Mouse (Mus musculus): ENCODE measurements around the gene Asic4.
A peak's percentile ranks its signal among the peaks of the same experiment; 100 is the strongest.

Gene Asic4

DNA sequence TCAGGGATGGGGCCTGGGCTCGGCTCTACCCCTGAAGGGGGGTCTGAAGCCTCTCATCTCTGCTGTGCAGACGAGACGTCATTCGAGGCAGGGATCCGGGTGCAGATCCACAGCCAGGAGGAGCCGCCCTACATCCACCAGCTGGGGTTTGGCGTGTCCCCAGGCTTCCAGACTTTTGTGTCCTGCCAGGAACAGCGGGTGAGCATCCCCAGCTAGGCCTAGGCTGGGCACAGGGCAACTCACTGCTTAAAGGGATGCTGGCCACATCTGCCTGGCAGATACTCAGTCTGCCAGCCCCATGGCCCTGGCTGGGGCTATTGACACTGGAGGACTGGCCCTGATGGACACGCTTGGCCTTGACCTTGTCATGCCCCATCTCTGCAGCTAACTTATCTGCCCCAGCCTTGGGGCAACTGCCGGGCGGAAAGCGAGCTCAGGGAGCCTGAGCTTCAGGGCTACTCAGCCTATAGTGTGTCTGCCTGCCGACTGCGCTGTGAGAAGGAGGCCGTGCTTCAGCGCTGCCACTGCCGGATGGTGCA lies 19.1 kb downstream of the Asic4 start:
- DNase-seq = no peak

DNA sequence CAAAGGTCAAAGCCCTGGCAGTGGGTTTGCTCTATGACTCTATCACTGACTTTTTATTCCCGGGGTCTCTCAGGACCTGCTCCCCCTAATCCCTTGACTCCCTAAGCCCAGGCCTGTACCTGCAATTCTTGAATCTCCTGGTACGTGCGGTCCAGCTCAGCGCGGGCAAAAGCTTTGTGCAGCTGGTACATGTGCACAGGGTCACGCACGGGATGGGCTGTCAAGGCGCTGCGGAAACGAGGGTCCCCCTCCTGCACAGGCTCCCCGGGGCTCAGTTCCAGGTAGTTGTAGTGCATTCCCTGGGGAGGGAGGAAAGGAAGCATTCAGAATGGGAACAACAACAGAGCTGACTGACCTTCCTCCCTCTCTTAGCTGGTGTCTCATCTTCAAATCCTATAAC lies 26.2 kb downstream of the Asic4 start:
- no peak for DNase-seq

DNA sequence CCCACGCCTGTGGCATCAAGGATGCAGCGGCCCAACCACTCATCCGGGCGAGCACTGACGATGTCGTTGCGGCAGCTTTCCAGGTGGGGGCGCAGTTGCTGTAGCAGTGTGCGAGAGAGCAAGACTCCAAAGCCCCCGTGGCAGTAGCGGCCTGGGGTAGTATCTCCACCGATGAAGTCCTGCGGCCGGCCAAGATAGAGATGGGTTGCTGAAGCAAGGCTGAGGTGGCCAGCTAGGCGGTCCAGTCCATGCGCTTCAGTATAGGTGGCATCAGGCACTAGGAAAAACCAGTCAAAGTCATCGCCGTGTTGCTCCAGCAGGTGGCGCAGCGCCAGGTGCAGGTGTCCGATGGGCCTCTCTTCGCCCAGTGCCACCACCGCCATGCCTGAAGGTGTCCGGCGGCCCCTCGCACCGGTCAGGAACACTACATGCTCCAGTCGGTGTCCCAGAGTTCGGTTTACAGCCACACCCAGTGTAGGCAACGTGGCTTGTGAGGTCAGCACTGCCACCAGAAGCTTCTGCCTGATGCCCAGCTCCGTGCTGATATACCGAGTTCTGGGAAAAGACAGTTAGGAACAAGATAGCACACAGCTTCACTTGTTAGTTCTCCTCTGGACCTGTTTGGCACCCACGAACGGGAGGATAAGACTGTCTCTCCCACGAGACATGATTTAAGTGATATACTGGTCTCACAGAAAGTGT lies 27.2 kb downstream of the Asic4 start:
- peak; percentile 94 for DNase-seq

DNA sequence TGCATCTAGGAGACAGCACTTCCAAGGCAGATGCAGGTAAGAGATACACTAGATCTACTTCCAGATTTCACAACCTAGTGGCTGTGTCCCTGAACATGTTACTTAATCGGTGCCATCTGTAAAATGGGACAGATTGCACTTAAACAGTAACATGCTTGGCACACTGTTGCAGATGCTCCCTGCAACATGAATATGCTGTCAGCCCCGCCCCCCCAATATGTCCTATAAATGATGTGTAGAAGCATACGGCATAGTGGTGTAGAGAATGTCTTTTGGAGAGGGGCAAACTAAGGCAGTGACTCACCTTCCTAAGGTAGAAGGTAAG lies 27.7 kb downstream of the Asic4 start:
- DNase-seq = no peak

DNA sequence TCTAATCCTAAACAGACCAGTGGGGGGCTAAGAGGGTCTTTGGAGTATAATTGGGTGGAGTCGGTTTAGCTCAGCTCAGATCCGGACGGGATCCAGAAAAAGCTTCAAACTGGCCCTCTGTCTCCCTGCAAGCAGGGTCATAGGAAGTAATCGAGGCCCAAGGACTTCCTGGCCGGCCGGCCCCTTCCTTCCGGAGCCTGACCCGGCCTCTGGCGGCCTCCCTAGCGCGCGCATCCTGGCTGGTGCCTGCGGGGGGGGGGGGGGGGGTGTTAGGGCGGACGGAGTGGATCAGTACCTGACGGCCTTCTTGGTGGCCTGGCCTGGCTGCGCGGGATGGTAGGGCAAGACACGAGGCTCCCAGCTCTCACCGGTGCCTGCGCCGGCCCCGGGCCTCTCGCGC lies 28.3 kb downstream of the Asic4 start:
- DNase-seq = no peak

DNA sequence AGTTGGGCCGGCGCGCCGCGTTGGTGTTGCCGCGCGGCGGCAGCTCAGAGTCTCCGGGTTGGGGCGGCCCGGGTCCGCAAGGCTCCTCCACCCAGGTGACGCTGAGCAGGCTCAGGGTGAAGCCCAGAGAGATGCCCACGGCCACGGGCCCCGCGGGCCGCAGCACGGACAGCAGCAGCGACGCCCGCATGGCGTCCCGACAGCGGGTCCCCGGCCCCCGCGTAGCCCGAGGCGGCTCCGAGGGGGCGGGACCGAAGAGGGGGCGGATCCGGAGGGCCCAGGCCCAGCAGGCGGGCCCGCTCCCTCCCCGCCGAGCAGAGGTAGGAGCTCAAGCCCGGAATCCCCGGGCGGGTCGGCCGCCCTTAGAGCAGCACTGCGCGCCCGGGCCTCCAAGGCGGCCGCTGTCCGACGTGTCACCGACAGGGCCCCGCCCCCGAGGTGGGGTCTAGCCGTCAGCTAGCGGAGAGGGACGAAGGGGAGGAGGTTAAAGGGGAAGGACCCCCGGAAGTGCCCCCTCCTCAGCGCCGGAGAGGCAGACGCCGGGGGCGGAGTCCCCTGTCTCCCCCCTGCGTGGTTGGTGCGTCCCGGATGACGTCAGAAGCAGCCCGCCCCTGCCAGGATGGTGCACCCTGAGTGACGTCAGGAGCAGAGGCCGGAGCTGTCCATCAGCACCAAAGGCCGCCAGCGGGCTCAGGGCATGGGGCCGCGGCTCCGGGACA lies 28.8 kb downstream of the Asic4 start, which contains the start of the genes Chpf and Tmem198:
Chpf (minus strand) TSS at position 392 of the 719 bp plus-strand sequence.
Tmem198 (plus strand) TSS at position 617 of the 719 bp plus-strand sequence.
- DNase-seq = peak; percentile 99

DNA sequence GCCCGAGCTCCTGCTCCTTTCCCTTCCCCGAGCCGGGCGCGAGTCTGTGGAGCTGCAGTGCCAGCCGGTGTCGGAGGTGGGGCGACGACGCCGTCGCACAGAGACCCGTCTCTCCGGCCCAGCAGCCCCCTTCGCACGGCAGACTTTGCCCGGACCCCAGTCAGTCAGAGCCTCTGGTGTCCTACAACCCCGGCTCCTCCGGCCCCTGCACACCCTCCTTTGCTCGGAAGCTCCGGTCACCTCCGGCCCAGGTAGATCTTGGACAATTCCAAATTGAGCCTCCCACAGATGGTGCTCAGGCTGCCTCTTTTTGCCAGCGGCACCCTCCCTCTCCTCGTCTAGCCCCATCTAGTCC lies 29.4 kb downstream of the Asic4 start:
- DNase-seq = no peak

DNA sequence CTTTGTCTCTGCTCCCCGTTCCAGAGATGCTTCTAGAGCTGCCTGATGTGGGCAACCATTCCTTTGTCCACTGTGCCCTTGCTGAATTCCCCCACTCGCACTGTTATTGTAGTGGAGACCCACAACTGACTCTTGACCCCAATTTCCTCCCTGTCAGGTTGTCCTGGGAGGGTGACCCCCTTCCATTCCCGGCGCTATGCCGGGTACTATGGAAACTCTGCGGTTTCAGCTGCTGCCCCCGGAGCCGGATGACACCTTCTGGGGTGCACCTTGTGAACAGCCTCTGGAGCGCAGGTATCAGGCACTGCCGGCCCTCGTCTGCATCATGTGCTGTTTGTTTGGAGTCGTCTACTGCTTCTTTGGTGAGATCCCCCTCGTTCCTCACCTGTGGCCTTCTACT lies 29.8 kb downstream of the Asic4 start:
- DNase-seq = no peak

DNA sequence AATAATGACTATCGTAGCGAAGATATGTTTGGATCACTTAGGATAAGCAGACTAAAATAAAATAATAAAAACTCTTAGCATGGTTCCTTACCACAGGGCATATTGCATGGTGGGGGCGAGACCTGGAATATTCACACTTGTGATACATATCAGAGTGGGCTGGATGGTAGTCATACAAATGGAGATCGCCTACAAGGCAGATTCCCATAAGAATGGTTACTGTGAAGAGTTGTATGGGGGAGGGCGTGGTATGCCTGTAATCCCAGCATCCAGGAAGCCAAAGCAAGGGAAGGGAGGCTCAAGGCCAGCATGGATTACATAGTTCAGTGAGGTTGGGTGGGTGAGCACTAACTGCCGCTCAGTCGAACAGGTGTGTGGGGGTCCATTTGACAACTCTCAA lies 30.5 kb downstream of the Asic4 start:
- no peak for DNase-seq

DNA sequence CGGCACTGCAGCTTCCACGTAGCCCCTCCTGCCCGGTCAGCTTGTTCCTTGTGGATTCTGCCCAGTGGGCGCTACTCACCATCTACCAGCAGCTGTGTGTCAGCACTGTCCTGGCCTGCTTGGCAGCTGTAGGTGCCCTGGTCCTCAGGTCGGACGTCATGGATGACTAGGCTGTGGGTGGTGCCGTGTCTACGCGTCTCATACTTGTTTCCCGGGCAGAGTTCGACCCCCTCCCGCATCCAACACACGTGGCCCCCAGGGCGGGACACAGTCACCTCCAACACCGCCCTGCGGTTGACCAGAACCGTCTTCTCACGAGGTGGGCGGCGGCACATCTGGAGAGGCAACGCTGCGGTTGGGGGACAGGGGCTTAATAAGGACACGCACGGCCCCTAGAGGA lies 36.3 kb downstream of the Asic4 start:
- peak; percentile 59 for DNase-seq

DNA sequence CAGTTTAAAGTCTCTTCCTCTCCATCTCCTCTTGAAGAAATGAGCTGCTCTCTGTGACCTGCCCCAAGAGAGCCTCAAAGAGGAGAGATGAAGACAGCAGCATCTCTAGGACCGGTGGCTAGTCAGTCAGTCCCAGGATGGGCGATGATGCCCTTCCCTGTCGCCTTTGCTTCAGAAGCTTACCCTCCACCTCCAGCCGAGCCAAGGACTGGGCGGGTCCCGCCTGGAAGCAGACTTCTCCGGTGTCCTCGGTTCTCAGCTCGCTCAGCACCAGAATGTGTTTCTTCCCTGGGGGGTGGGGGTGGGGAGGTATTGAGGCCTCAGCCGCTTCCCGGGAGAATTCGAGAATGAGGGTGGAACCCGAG lies 36.8 kb downstream of the Asic4 start:
- DNase-seq = peak; percentile 62

DNA sequence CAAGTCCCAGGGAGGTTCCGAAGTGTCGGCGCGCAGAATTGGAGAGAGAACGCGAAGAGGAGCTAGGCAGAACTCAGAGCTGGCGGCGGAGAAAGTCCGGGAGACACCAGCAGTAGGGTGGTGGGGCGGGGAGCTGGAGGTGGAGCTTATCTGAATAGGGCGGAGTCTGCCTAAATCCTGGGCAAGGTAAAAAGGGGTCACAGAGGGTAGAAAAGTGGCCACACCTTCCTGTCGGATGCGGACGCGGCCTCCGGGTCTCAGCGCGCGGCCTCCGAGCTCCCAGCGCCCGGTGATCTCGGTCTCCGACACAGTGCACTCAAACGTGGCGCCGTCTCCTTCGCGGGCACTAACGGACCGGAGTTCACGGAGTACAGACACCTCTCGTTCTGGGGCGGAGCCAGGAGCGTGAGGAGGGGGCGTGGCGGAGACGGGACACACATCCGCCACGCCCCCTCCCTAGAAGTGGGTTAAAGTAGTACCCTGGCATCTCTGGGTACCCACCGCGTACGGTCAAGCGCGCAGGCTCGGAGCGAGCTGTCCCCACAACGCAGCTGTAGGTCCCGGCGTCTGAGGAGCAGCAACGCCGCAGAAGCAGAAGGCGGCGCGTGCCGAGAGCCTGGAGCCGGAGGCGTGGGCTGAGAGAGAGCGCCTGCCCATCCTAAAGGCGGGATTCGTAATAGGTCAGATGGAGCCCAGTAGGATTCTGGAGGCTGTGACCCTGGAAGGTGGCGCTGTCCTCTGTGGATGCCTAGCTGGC lies 37.3 kb downstream of the Asic4 start:
- DNase-seq = peak; percentile 90

DNA sequence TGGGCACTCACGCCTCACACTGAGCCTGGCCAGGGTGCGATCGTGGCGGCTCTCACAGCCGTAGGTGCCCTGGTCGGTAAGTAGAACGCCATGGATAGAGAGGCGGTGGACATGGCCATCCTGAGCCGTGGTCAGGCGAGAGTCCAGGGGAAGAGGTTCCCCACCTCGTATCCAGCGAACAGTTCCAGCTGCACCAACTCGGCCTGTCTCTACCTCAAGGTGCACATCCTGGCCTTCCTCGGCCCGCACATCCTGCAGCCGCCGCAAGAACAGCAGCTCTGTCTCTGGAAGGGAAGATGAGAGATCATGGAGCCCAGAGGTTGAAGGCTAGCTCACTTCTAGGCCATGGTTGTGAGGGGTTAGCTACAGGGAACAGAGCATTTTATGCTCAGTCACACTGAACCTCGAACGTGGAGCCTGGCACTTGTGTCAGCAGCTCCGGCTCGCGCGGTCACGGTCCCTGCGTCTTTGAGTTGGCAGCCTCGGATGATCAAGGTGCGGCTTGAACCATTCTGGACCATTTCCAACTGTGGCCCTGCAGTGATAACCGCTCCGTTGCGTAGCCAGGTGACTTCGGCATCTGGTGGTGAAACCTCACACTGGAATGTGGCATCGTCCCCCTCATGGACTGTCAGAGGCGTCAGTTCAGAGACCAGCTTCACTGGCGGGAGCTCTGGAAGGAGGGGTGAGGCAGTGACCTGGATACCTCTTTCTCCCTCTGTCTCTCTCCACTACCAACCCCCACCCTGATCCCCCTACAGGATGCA lies 40.7 kb downstream of the Asic4 start:
- no peak for DNase-seq

DNA sequence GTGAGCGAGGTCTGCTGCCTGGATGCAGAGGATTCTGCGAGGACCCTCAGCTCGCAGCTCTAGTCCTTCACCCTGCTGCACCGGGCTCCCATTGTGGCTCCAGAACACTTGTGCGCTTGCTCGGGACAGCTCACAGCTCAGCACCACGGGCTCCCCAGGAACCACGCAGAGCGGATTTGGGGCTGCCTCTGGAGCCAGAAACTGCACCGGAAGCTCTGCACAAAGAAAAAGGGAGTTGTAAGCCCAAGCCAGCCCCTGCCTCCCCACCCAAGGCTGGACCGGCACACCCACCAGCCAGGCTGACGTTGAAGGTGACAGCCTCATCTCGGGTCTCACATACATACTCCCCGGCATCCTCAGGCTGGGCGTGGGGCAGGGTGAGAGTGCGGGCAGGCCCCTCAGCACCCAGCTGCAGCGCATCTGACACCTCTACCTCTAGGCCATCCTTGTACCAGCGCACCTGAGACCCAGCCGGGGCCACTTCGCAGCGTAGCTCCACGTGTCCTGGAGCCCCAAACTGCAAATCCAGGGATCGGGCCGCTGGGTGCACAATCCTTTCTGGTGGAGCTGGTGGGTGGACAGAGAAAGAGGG lies 42.4 kb downstream of the Asic4 start:
- peak; percentile 5 for DNase-seq

DNA sequence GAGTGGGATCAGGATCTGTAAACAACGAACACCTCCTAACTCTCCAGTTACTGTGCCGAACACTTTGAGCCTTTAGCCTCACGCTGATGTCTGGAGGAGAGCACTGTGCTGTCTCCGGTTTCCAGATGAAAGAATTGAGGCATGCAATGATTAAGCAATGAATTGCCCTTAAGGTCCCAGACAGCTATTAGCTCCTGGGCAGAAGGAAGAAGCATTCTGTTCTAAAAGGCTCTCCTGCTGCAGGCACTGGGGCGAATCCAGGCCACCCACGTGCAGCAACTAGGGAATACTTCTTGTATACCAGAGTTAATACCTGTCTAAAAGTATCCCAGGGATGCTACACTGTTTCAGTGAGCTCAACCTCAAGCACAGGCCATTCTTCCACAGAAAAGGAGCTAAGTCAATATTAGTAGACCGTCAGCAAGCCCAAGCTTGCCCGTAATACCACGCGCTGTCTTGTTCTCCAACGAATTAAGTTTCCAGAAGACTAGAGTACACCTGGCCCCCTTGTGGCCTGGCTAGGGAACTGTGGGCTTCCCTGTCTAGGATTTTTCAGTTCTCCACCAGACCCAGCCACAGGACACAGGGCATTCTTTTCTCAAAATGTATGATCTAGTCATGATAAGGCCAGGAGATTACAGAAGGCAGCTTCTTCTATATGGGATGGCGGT lies 44.8 kb downstream of the Asic4 start:
- DNase-seq = peak; percentile 64

DNA sequence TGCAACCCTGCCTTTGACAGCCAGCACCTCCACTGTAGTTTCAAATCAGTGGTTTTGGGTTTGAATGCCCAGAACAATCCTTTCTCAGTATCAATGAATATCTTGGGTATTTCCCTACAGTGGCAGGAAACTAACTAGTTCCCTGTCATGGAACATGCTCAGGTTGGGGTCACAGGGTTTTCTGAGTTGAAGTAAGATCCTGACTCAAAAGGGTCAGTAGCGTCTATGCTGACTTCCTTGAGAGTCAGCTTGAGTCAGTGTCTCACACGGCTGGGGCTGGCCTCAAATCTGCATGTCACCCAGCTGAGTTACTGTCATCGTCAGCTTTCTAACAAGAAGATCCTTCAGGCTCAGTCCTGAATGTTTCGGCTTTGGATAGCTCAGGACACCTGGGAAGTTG lies 48.7 kb downstream of the Asic4 start:
- no peak for DNase-seq

DNA sequence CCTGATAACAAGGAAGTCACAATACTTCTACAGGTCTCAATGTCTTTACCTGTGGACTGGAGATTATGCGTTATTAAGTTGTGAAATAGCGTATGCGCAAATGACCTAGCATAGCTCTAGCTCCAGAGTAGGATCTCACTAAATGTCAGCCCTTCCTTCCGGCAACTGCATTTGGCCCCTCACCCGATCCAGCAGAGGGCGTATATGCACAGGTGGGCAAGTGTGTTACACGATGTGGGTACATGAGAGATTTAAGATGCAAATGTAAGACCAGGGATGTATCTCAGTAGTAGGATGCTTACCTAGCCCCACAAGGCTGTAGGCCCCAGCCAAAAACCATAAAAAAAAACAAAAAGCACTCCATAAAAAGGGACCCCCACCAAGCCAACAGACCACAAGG lies 49.2 kb downstream of the Asic4 start:
- peak; percentile 4 for DNase-seq

DNA sequence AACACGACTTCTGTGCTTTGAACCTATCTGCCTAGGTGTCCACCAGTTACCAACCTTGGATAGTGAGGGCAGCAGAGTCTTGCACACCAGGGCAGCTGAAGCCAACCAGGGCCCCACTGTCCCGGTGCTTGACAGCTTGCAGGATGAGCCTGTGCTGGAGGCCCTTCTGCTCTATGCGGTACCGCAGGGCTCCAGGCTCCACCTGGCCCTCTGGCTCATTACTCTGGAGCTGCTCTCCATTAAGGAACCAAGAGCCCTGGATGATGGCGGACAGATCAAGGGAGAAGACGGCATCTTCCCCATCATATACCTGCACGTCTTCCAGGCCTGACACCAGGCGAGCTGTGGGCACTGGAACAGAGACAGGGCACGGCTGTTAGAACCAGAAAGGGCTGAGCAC lies 51.7 kb downstream of the Asic4 start:
- DNase-seq = peak; percentile 5

DNA sequence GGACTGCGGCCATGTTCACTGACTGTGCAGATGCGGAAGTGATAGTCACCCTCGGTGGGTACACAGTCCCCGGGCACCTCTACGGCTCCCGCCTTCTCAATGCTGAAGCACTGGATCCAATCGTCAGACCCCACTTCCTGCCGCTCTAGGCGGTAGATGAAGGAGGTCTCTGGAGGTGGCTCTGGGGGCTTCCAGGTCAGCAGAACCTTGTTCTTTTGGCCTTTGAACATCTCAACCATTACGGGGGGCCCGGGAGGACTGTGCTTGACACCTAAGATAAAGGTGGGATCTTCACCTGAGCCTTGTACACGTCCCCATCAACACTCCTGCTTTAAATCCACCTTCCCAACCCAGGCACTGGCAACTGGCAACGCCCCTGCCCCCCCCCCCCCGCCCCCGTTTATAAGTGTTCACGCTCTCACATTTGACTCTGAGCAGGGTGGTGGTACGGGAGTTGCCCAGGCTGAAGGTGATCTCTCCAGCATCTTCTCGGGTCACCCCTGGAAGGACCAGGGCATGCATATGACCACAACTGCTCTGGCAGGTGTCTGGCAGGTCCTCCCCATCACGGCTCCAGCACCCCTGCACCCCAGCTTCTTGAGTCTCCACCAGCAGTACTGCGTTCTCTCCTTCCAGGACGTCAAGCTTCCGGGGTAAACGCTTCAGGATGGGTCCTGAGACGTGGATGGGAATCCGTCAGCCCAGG lies 52.9 kb downstream of the Asic4 start:
- DNase-seq = peak; percentile 35

DNA sequence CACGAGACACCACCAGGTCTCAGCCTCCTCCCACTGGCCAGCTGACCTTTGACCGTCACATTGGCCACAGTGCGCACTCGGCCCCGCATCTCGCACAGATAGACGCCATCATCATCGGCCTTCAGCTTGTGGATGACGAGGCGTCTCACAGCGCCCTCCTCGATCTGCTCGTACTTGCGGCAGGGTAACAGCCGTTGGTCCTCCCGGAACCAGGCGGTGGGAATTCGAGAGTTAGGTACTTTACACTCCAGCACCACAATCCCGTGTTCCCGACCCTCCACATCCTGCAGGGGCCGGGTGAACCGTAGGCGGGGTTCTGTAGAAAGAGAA lies 53.4 kb downstream of the Asic4 start:
- DNase-seq = peak; percentile 42

DNA sequence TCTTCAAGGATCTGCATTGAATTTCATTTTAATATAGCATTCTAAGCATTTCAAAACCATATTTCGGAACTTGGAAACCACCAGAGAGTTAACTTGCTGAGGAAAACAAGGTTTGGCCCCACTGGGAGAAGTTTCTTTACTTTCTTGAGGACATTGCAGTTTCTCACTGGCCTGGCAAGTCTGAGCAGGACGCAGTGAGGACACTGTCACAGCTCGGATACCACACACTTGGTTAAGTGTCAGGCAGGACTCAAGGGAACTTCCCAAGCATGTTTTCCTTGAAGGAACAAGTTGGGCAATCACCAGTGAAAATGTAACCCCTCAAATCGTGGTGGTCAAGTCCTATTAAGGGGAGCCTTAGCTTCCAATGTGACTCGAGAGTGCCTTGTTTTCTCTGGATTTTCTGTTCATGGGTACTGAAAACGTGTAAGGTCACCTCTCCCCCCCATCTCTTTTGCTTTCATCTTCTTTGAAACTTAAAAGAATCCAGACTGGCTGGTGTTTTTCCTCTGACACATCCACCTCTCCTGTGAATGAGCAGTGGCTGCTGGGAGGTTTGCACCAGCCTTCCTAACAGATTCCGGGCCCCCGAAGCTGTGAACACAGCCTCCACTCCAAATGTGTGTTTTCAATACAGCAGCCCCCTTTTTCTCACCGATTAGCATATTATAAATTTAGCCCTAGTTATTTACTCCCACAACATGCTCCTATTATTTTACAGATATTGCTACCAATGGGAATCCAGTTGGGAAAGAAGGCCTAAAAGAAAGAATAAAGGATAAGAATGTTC lies 54.2 kb downstream of the Asic4 start:
- no peak for DNase-seq

Data from cerebellum, adult 9-10 months (tissue).